Mouse (Mus musculus) embryonic facial prominence, embryonic 10.5 days (tissue): Measurements from ENCODE around the gene Mroh2a. TPM values are rescaled to one million over a fixed set of nuclear protein-coding genes. Genes with fewer than 3 reads are reported as not detected.

Experiments
- DNase-seq: peaks from one replicate; pipeline ENCODE4 v3.0.0-alpha.2; 2017; ENCODE audit warnings: low spot score
- H3K27ac ChIP-seq: fragments of 300-500 bp; sonication (generic); replicated peaks from 2 replicates; pipeline ENCODE4 v1.5.1; 2016; ENCODE audit warnings: mild to moderate bottlenecking
- H3K27me3 ChIP-seq: fragments of 300-500 bp; sonication (generic); replicated peaks from 2 replicates; pipeline ENCODE4 v1.6.1; 2016; ENCODE audit warnings: low read depth, mild to moderate bottlenecking; ENCODE audit not compliant: poor library complexity, severe bottlenecking
- H3K36me3 ChIP-seq: fragments of 300-500 bp; sonication (generic); replicated peaks from 2 replicates; pipeline ENCODE4 v1.6.1; 2016; ENCODE audit warnings: mild to moderate bottlenecking, moderate library complexity
- H3K4me1 ChIP-seq: fragments of 300-500 bp; sonication (generic); 2 replicates; pipeline ENCODE4 v1.6.1; 2016
- H3K4me3 ChIP-seq: fragments of 300-500 bp; sonication (generic); 2 replicates; pipeline ENCODE4 v1.5.1; 2016; ENCODE audit warnings: mild to moderate bottlenecking, moderate library complexity
- H3K9me3 ChIP-seq: fragments of 300-500 bp; sonication (generic); 2 replicates; pipeline ENCODE4 v1.6.1; 2016; ENCODE audit warnings: mild to moderate bottlenecking
- WGBS: fragments of 180-500 bp; shearing (Covaris S2); methylation state at CpG from one replicate; pipeline ENCODE4 v1.1.7; 2016; 5-methylcytosine and 5-hydroxymethylcytosine counted together
- polyA plus RNA-seq: library from polyadenylated mRNA; unstranded; fragments of >200 nt; fragmentation: Nextera tagmentation; extraction: Ambion mirVana; gene quantifications from 2 replicates; pipeline ENCODE4 v1.2.1, GENCODE M21; 2016

The Mroh2a gene
- polyA plus RNA-seq, 1 experiment from 2014 or later: 1.1 TPM

DNA sequence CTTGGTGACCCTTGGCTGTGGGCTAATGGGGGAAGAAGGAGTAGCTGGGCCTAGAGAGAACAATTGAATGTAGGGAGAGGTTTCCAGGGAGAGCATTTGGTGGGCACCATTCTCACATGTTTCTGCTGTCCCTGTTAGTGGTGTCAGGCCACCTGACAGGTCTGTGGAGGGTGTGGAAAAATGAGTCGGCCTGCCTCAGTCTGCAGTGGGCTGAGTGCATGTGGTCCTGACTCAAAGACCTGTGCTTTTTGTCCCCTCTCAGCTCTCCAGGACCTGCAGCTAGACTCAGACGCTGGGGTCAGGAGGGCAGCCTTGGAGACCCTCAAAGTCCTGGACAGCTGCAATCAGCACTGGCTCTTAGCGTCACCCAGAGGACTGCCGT, 32.8 kb downstream of the Mroh2a start:
- H3K4me3 ChIP-seq: no peak overlapping the region
- H3K27me3 ChIP-seq: no peaks in the 10 kb centered on the region
- H3K36me3 ChIP-seq: peaks cover 56% of the 10 kb centered on the region
- H3K27ac ChIP-seq: no peak overlapping the region
- no peak for DNase-seq
- 77% methylated on average over 4 of the region's 4 CpGs for WGBS
- H3K4me1 ChIP-seq: no peaks in the 10 kb centered on the region
- H3K9me3 ChIP-seq: peaks cover 94% of the 10 kb centered on the region

DNA sequence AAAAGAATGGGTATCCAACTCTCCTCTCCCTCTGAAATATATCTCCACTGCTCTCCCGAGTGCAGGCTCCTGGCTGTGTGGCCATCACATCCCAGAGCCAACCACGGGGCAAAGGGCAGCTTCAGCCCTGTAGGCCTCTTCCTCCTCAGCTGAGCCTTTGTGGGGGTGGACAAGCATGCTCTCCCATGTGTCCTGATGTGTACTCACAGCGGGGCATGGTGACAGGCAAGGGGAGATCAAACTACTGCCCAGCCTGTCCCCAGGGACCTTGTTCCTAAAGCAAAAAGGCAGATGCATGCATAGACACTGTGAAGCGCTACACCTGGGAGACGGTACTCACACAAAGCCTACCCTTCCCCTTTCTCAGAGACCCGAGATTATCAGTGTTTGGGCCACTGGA, 33.3 kb downstream of the Mroh2a start:
- Histone ChIP-seq H3K27ac (no peak overlapping the region), H3K4me3 (no peak overlapping the region), H3K27me3 (no peaks in the 10 kb centered on the region), H3K9me3 (peaks cover 94% of the 10 kb centered on the region), H3K36me3 (peaks cover 60% of the 10 kb centered on the region), H3K4me1 (no peaks in the 10 kb centered on the region)
- no peak for DNase-seq
- 85% methylated on average over 6 of the region's 6 CpGs for WGBS

DNA sequence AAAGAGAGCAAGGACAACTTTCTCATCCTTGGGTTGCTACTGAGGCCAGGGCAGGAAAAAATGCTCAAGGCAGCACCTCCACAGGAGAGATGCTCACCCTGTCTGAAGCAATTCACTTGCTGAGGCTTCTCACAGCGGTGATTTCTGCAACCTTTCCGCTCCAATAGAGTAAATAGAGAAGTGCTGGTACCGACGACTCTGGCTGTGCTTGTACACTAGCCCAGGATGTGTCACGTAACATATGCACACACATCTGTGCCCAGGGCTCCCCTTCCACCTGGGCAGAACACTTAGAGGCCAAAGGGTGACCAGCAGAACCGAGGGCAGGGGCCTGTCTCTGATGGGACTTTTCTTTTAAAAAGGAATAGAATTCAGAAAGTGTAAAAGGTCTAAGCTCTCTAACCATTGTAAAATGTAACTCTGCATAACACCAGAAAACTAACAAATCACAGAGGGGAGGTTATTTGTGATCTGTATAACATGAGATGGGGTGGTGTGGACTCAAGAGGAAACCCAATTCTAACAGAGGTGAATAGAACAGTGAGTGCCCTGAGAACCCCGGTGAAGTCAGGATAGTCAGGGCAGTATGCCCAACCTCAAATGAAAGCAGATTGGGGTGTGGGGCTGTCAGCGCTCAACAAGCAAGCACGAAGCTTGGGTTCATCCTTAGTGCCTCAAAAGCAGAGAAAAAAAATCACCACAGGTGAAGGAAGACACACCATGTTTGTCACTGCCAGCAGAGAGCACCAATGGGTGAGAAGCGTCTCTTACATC, 34.0 kb downstream of the Mroh2a start:
- Histone ChIP-seq H3K9me3 (peaks cover 94% of the 10 kb centered on the region), H3K4me1 (no peaks in the 10 kb centered on the region), H3K27ac (no peak overlapping the region), H3K36me3 (peaks cover 67% of the 10 kb centered on the region), H3K4me3 (no peak overlapping the region), H3K27me3 (no peaks in the 10 kb centered on the region)
- 85% methylated on average over 10 of the region's 10 CpGs for WGBS
- no peak for DNase-seq

DNA sequence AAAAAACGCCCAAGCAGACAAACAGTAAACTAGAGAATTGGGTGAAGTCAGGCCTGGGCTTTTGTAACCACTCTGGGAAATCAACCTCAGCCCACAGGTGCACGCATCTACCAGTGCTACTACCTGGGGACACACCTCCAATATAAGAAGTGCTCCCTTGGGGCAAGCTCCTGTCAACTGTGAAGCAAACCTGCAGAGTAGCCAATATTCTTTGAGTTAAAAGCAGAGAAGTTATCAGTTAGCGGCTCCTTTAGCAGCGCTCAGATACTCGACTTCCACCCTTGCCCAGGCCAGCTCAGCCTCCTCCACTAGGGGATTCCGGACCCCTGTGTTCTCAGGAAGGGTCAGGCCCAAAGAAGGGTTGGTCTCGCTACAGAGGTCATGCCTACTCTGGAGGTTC, 34.9 kb downstream of the Mroh2a start:
- no peaks in the 10 kb centered on the region for H3K27me3 ChIP-seq
- peaks cover 93% of the 10 kb centered on the region for H3K9me3 ChIP-seq
- H3K4me3 ChIP-seq: no peak overlapping the region
- no peaks in the 10 kb centered on the region for H3K4me1 ChIP-seq
- DNase-seq: no peak
- no peak overlapping the region for H3K27ac ChIP-seq
- 89% methylated on average over 7 of the region's 7 CpGs for WGBS
- H3K36me3 ChIP-seq: peaks cover 76% of the 10 kb centered on the region

DNA sequence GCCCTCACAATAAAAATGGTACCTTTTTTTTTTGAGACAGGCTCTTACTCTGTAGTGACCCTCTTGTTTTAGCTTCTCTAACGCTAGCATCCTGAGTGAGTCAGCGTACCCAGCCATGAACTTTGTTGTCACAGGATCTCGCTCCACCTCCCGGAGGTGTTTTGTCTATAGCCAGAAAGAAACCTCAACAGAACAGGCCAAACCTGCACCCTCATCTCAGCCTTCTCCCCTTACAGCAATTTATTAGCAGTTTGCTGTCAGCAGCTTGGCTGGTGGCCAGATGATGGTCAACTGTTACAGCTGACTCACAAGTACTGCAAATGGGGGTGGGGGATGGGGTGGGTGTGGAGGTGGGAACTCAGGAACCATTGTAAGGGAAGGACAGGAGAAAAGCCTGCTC, 35.5 kb downstream of the Mroh2a start:
- H3K36me3 ChIP-seq: peaks cover 82% of the 10 kb centered on the region
- H3K27me3 ChIP-seq: no peaks in the 10 kb centered on the region
- H3K9me3 ChIP-seq: peaks cover 93% of the 10 kb centered on the region
- DNase-seq: no peak
- no peak overlapping the region for H3K4me3 ChIP-seq
- no peaks in the 10 kb centered on the region for H3K4me1 ChIP-seq
- WGBS: 91% methylated on average over 4 of the region's 4 CpGs
- no peak overlapping the region for H3K27ac ChIP-seq

DNA sequence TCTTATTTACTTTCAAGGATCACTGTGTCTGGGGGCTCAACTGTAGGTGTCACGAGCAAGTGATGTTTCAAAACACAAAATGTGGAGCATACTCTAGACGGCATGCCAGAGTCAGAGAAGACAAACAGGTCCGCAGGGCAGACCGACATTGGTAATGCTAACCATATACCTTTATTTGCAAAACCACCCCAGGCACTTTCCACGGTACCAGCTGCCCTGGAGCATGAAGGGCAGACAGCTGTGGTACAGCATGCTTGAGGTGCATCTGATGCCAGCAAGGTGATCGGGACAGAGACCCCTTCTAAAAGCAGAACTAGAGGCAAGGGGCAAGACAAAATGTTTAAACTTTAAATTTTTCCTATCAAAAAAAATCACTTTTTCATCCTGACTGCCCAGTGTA, 36.2 kb downstream of the Mroh2a start:
- DNase-seq: no peak
- H3K27ac ChIP-seq: no peak overlapping the region
- H3K4me1 ChIP-seq: no peaks in the 10 kb centered on the region
- peaks cover 89% of the 10 kb centered on the region for H3K36me3 ChIP-seq
- 78% methylated on average over 6 of the region's 6 CpGs for WGBS
- H3K27me3 ChIP-seq: no peaks in the 10 kb centered on the region
- no peak overlapping the region for H3K4me3 ChIP-seq
- H3K9me3 ChIP-seq: peaks cover 87% of the 10 kb centered on the region

DNA sequence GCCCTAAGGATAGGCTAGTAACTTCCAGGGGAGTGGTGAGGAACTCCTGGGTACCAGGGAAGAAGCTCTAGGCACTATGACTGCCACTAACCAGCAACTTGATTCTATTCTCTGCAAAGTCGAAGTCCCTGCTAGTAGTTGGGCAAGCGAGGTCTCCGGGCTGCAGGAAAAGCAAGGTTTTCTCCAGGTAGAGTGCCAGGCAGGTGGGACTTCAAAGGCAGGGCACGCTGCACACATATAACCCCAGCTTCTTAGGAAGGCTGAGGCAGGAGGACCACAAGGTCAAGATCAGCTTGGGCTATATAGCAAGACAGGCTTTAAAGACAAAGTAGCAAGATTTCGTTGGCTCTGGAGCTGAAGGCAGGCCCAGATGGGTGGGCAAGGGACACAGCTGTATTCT, 37.0 kb downstream of the Mroh2a start:
- Histone ChIP-seq H3K27ac (no peak overlapping the region), H3K27me3 (no peaks in the 10 kb centered on the region), H3K9me3 (peaks cover 82% of the 10 kb centered on the region), H3K4me1 (no peaks in the 10 kb centered on the region), H3K36me3 (peaks cover 97% of the 10 kb centered on the region), H3K4me3 (no peak overlapping the region)
- DNase-seq: no peak
- 89% methylated on average over 5 of the region's 5 CpGs for WGBS

DNA sequence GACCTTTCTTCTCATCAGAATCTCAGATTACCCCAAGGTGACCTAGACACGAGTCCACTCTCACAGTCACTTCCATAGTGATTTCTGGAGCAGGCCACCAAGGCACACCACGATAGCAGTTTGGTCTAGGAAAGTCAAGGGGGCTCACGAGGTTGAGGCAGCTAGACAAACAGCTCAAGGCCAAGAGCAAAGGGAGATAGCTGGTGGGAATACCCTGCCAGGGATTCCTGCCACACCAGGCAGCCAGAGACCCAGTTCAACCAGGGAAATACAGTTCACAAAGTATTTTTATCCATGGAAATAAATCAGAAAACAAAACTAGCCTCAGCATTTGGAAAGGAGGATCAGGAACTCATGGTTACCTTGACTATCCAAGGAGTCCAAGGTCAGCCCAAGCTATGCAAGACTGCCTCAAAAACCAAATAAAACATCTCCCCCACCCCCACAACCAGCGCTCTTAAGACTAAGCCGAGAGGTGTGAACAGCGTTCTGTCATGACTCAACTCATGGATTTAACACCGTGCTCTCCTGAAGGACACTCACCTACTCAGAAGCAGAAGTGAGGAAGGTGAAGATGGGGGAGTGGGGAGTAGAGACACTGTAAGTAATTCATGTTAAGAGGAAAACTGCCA, 37.6 kb downstream of the Mroh2a start:
- Histone ChIP-seq H3K9me3 (peaks cover 82% of the 10 kb centered on the region), H3K27me3 (no peaks in the 10 kb centered on the region), H3K36me3 (peaks cover 100% of the 10 kb centered on the region), H3K27ac (no peak overlapping the region), H3K4me3 (no peak overlapping the region), H3K4me1 (no peaks in the 10 kb centered on the region)
- 91% methylated on average over 7 of the region's 7 CpGs for WGBS
- DNase-seq: no peak

DNA sequence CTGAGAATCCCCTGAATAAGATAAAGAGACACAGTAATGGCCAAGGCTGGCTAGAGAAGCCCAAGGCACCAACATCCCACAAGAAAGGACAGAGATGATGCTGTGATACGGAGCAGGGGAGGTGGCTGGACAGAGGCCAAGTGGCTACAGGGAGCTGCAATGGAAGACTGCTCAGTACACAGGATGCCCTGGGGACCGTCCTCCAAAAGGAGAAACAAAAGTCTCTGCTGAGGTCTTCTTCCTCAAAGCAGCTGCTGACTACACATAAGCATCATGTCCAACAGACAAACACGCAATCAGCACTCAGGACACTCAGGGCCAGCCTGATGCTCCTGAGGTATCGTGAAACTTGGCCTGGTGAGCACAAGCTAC, 38.1 kb downstream of the Mroh2a start:
- Histone ChIP-seq H3K36me3 (peaks cover 100% of the 10 kb centered on the region), H3K9me3 (peaks cover 82% of the 10 kb centered on the region), H3K27me3 (no peaks in the 10 kb centered on the region), H3K4me1 (no peaks in the 10 kb centered on the region), H3K27ac (no peak overlapping the region), H3K4me3 (no peak overlapping the region)
- DNase-seq: no peak
- whole genome bisulfite sequencing: 77% methylated on average over 4 of the region's 4 CpGs

DNA sequence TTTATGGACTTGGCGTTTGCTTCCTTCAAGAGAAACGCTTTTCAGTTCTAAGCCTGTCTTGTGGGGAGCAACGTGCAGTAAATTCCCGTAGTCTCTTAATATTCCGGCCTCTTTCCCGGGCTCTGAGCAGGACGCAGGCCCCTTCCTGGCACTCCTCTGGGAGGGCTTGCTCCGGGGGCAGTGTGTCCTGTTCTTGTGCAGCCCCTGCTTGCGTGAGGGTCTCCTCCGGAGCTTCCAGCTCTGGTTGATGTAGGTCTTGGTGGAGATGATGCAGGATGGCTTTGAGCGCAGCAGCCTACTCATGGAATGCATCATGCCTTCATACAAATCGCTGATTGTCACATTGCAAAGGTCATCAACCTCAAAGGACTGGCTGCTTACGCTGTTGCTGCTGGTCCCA, 39.3 kb downstream of the Mroh2a start:
- no peak for DNase-seq
- Histone ChIP-seq H3K4me3 (no peak overlapping the region), H3K4me1 (no peaks in the 10 kb centered on the region), H3K27me3 (no peaks in the 10 kb centered on the region), H3K27ac (no peak overlapping the region), H3K9me3 (peaks cover 72% of the 10 kb centered on the region), H3K36me3 (peaks cover 97% of the 10 kb centered on the region)
- WGBS: 89% methylated on average over 13 of the region's 13 CpGs

DNA sequence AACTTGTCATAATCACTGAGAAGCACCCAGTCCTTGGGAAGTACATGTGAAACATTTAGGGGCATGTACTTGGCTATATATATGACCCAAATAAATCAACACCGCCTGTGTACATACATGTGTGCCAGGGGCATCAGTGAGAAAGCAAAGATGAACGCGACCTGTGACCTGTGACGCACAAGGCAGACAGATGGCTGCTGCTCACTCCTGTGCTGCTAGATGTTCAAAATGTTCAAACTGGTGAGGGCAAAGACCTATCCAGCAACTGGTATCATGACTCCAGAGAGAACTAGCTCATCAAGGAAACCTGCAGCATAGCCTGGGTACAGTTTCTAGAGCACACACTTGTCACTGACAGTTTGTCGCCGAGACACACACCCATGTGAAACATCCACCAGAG, 40.7 kb downstream of the Mroh2a start:
- H3K27ac ChIP-seq: no peak overlapping the region
- no peaks in the 10 kb centered on the region for H3K27me3 ChIP-seq
- DNase-seq: no peak
- 92% methylated on average over 6 of the region's 6 CpGs for WGBS
- no peak overlapping the region for H3K4me3 ChIP-seq
- no peaks in the 10 kb centered on the region for H3K4me1 ChIP-seq
- H3K36me3 ChIP-seq: peaks cover 97% of the 10 kb centered on the region
- H3K9me3 ChIP-seq: peaks cover 60% of the 10 kb centered on the region

DNA sequence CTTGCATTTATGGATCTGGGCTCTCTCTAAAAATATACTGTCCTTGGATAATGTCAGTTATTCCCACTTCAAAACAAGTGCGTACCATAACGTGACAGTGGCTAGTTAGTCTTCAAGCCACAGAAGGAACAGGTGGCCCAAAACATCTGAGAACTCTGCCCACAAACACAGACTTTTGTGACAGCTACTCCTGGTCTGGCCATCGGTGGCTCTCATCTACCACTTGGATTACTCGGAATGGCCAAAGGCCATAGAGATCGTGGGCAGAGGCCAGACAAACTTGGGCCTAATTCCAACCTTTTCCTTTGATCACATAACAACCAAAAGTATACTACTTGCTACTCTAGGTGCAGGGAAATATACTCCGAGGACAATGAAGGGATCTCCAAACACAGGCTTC, 41.3 kb downstream of the Mroh2a start:
- Histone ChIP-seq H3K27me3 (no peaks in the 10 kb centered on the region), H3K9me3 (peaks cover 59% of the 10 kb centered on the region), H3K4me3 (no peak overlapping the region), H3K36me3 (peaks cover 97% of the 10 kb centered on the region), H3K27ac (no peak overlapping the region), H3K4me1 (no peaks in the 10 kb centered on the region)
- 85% methylated on average over 6 of the region's 6 CpGs for WGBS
- no peak for DNase-seq

DNA sequence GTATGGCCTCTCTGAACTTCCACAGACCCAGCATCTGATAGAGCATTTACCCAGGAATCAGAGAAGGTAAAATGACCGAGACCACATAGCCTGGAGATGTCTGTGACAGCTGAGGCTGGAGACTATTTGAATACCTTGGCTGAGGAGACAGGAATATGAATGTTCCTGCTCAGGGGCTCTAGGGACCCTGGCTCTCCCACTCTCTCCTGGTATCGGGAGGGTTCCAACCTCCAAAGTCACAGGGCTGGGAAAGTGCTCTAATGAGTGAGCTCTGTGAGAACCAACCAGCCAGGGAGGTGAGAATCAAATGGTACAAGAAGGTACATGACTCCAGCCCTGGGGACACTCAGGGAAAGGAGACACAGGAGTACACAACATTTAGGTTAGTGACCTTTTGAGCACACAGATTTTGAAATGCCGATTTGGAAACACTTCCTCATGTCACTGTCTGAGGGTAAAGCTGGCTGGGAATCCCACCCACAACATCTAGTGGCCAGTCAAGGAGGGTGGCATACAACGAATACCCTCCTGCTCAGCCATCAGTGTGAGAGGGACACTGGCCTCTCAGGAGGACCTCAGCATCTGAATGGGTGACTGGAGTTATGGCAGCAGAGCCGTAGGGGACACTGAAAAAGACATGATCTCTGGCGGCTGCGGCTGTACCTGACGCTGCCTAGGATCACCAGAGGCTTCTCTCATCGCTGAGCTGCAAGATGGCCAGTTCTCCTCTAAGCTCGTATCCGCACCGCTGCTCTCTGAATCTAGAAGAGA, 42.9 kb downstream of the Mroh2a start:
- Histone ChIP-seq H3K27me3 (no peaks in the 10 kb centered on the region), H3K27ac (no peak overlapping the region), H3K4me3 (no peak overlapping the region), H3K4me1 (no peaks in the 10 kb centered on the region), H3K9me3 (peaks cover 44% of the 10 kb centered on the region), H3K36me3 (peaks cover 97% of the 10 kb centered on the region)
- DNase-seq: no peak
- WGBS: 89% methylated on average over 12 of the region's 12 CpGs
